Mouse (Mus musculus) forebrain, embryonic 11.5 days (tissue): ENCODE measurements around the gene Ksr2. TPM values are rescaled to one million over a fixed set of nuclear protein-coding genes. Genes with fewer than 3 reads are reported as not detected.

Source experiments
- ATAC-seq: fragments of 200-750 bp; cut with Nextera tagmentation; replicated peaks from 2 replicates; pipeline ENCODE4 v1.8.0; 2017; ENCODE audit warnings: moderate TSS enrichment; ENCODE audit not compliant: low FRiP score
- DNase-seq: peaks from one replicate; pipeline ENCODE4 v3.0.0-alpha.2; 2017; ENCODE audit warnings: low spot score
- H3K27ac ChIP-seq: fragments of 300-500 bp; sonication (generic); 2 replicates; pipeline ENCODE4 v1.5.1; 2014; ENCODE audit warnings: low read depth, low read length
- H3K27me3 ChIP-seq: fragments of 300-500 bp; sonication (generic); 2 replicates; pipeline ENCODE4 v1.6.1; 2014; ENCODE audit warnings: mild to moderate bottlenecking, low read length, mixed read lengths; ENCODE audit not compliant: control insufficient read depth, insufficient read depth
- H3K36me3 ChIP-seq: fragments of 300-500 bp; sonication (generic); 2 replicates; pipeline ENCODE4 v1.6.1; 2014; ENCODE audit warnings: mild to moderate bottlenecking, low read length, moderate library complexity, mixed read lengths; ENCODE audit not compliant: control insufficient read depth, insufficient read depth
- H3K4me1 ChIP-seq: fragments of 300-500 bp; sonication (generic); replicated peaks from 2 replicates; pipeline ENCODE4 v1.6.1; 2014; ENCODE audit warnings: low read length, mixed read lengths; ENCODE audit not compliant: control insufficient read depth, insufficient read depth
- H3K4me2 ChIP-seq: fragments of 300-500 bp; sonication (generic); 2 replicates; pipeline ENCODE4 v1.6.1; 2014; ENCODE audit warnings: low read depth, mild to moderate bottlenecking, low read length, moderate library complexity, mixed read lengths; ENCODE audit not compliant: severe bottlenecking
- H3K4me3 ChIP-seq: fragments of 300-500 bp; sonication (generic); 2 replicates; pipeline ENCODE4 v1.5.1; 2014; ENCODE audit warnings: low read depth, low read length
- H3K9ac ChIP-seq: fragments of 300-500 bp; sonication (generic); 2 replicates; pipeline ENCODE4 v1.6.1; 2014; ENCODE audit warnings: low read length
- H3K9me3 ChIP-seq: fragments of 300-500 bp; sonication (generic); 2 replicates; pipeline ENCODE4 v1.6.1; 2016; ENCODE audit warnings: low read length, mixed read lengths; ENCODE audit not compliant: control insufficient read depth
- WGBS: fragments of 180-500 bp; shearing (Covaris S2); extraction: QIAGEN DNeasy Blood & Tissue Kit; methylation state at CpG from one replicate; pipeline ENCODE4 v1.1.7; 2014; 5-methylcytosine and 5-hydroxymethylcytosine counted together
- polyA plus RNA-seq: library from polyadenylated mRNA; unstranded; fragments of >200 nt; fragmentation: Nextera tagmentation; extraction: Ambion mirVana; gene quantifications from 2 replicates; pipeline ENCODE4 v1.2.1, GENCODE M21; 2014

Ksr2 gene
- polyA plus RNA-seq, 1 experiment from 2014 or later = 1.2 TPM

GRCm38 (mm10) chr5:117447698-117448097 is 33.9 kb downstream of the Ksr2 start:
- ATAC-seq = no peak
- no peak overlapping the region for H3K27ac ChIP-seq
- no peak overlapping the region for H3K9ac ChIP-seq
- H3K27me3 ChIP-seq = no peaks in the 10 kb centered on the region
- no peaks in the 10 kb centered on the region for H3K4me1 ChIP-seq
- no peak for DNase-seq
- H3K4me3 ChIP-seq = no peak overlapping the region
- no peaks in the 10 kb centered on the region for H3K36me3 ChIP-seq
- 43% methylated on average over 6 of the region's 6 CpGs for WGBS
- no peak overlapping the region for H3K4me2 ChIP-seq
- no peaks in the 10 kb centered on the region for H3K9me3 ChIP-seq

- no peak overlapping the region for H3K9ac ChIP-seq
- H3K4me3 ChIP-seq = no peak overlapping the region
- 94% methylated on average over 2 of the region's 2 CpGs for WGBS
- DNase-seq (no peak), ATAC-seq (no peak)
- H3K4me2 ChIP-seq = no peak overlapping the region
- no peak overlapping the region for H3K27ac ChIP-seq
- H3K9me3 ChIP-seq = no peaks in the 10 kb centered on the region
- no peaks in the 10 kb centered on the region for H3K4me1 ChIP-seq
- no peaks in the 10 kb centered on the region for H3K36me3 ChIP-seq
- no peaks in the 10 kb centered on the region for H3K27me3 ChIP-seq
Measured at GRCm38 (mm10) chr5:117452013-117452412, 38.2 kb downstream of the Ksr2 start.

DNA sequence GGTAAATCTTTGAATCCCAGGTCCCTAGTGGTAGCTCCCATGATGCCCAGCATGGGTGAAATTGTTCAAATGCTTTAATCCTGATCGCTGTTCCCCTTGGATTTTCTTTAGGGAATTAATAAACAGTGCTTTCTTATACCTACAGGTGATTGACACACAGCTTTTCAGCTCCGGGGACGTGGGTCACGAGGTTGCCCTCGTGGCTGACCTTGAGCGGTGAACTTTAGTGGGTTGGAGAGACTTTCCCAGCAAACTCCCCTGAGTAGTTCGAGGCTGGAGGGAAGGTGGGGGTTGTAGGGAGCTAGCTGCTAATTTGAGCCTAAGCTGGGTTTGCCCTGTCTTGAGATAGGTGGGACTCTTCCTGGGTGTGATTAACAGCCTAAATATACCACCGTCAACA is 41.7 kb downstream of the Ksr2 start:
- no peaks in the 10 kb centered on the region for H3K9me3 ChIP-seq
- no peak overlapping the region for H3K4me2 ChIP-seq
- no peaks in the 10 kb centered on the region for H3K27me3 ChIP-seq
- no peak overlapping the region for H3K4me3 ChIP-seq
- H3K9ac ChIP-seq = no peak overlapping the region
- H3K4me1 ChIP-seq = no peaks in the 10 kb centered on the region
- whole genome bisulfite sequencing = 61% methylated on average over 8 of the region's 8 CpGs
- DNase-seq (no peak), ATAC-seq (no peak)
- H3K36me3 ChIP-seq = no peaks in the 10 kb centered on the region
- no peak overlapping the region for H3K27ac ChIP-seq

DNA sequence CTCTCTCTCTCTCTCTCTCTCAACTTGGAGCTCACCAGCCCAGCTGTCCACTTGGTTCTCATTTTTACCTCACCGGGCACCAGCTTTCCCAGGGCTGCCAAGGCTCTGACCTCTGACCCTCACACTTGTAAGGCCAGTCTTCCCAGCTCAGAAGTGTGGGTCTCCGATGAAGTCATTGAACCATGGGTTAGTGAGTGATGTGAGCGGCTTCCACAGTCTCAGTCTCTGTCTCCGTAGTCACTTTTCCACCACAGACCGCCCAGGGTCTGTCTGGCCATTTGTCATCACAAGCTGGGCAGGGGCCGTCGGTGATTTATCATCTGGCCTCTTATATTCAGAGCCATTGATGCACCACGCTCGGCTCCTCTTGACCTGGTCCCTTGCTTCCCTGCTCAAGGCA is 43.3 kb downstream of the Ksr2 start:
- H3K9me3 ChIP-seq = no peaks in the 10 kb centered on the region; the same call in 1 of the 2 replicates
- no peaks in the 10 kb centered on the region for H3K27me3 ChIP-seq
- no peak for ATAC-seq
- WGBS = 85% methylated on average over 9 of the region's 9 CpGs
- no peak overlapping the region for H3K9ac ChIP-seq
- no peak overlapping the region for H3K4me2 ChIP-seq
- no peaks in the 10 kb centered on the region for H3K4me1 ChIP-seq
- H3K27ac ChIP-seq = no peak overlapping the region
- no peak for DNase-seq
- no peaks in the 10 kb centered on the region for H3K36me3 ChIP-seq
- no peak overlapping the region for H3K4me3 ChIP-seq

GRCm38 (mm10) chr5:117457583-117457982 is 43.8 kb downstream of the Ksr2 start:
- no peak overlapping the region for H3K27ac ChIP-seq
- H3K9me3 ChIP-seq = no peaks in the 10 kb centered on the region; the same call in 1 of the 2 replicates
- ATAC-seq (no peak), DNase-seq (no peak)
- 81% methylated on average over 8 of the region's 8 CpGs for WGBS
- no peaks in the 10 kb centered on the region for H3K27me3 ChIP-seq
- H3K4me1 ChIP-seq = no peaks in the 10 kb centered on the region
- H3K36me3 ChIP-seq = no peaks in the 10 kb centered on the region
- H3K9ac ChIP-seq = no peak overlapping the region
- H3K4me3 ChIP-seq = no peak overlapping the region
- H3K4me2 ChIP-seq = no peak overlapping the region

GRCm38 (mm10) chr5:117458899-117459298 is 45.1 kb downstream of the Ksr2 start:
- no peaks in the 10 kb centered on the region for H3K4me1 ChIP-seq
- no peaks in the 10 kb centered on the region for H3K27me3 ChIP-seq
- no peak overlapping the region for H3K4me3 ChIP-seq
- WGBS = 87% methylated on average over 9 of the region's 9 CpGs
- no peak overlapping the region for H3K9ac ChIP-seq
- no peak overlapping the region for H3K4me2 ChIP-seq
- ATAC-seq = no peak
- no peak overlapping the region for H3K27ac ChIP-seq
- H3K9me3 ChIP-seq = no peaks in the 10 kb centered on the region; the same call in 1 of the 2 replicates
- DNase-seq = no peak
- H3K36me3 ChIP-seq = no peaks in the 10 kb centered on the region

DNA sequence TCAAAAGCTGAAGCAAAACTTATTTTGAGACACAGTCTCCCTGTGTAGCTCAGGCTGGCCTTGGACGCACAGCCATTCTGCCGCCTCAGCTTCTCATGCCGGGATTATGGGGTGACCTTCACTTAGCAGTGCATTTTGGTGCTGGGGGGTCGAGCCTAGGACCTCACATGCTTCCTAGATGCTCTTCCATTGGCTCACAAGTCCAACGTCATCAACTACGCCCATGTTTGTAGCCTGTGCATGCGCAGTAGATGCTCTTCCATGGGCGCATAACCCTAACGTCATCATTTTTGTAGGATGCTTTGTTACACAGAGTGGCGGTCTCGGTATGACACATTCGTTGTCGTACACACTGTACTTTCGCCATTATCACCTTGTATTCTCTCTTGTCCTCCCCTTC is 46.5 kb downstream of the Ksr2 start:
- Histone ChIP-seq H3K4me3 (no peak overlapping the region), H3K9me3 (no peaks in the 10 kb centered on the region; the same call in 1 of the 2 replicates), H3K27me3 (no peaks in the 10 kb centered on the region), H3K4me1 (no peaks in the 10 kb centered on the region), H3K36me3 (no peaks in the 10 kb centered on the region), H3K27ac (no peak overlapping the region), H3K4me2 (no peak overlapping the region), H3K9ac (no peak overlapping the region)
- ATAC-seq = no peak
- DNase-seq = no peak
- WGBS = 92% methylated on average over 14 of the region's 14 CpGs

DNA sequence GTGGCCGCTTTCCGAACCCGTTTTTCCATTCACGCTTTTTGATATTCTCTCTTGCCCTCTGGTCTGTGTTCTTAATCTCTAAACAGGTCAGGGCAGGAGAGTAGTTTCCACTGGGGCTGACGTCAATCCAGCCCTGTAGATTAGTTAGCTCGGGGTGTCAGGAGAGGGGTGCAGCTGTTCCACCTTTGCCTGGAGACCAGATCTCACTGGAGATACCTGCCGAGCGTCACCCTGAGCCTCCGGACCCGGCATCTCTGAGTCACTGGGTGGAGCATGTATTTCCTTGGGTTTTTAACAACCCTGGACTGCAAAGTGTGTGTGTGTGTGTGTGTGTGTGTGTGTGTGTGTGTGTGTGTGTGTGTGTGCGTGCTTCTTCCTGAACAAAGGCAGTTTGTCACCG is 53.3 kb downstream of the Ksr2 start:
- Histone ChIP-seq H3K4me3 (no peak overlapping the region), H3K27ac (no peak overlapping the region), H3K4me1 (no peaks in the 10 kb centered on the region), H3K27me3 (no peaks in the 10 kb centered on the region), H3K9me3 (no peaks in the 10 kb centered on the region), H3K36me3 (no peaks in the 10 kb centered on the region), H3K9ac (no peak overlapping the region), H3K4me2 (no peak overlapping the region)
- 90% methylated on average over 12 of the region's 12 CpGs for WGBS
- ATAC-seq = no peak
- DNase-seq = no peak

DNA sequence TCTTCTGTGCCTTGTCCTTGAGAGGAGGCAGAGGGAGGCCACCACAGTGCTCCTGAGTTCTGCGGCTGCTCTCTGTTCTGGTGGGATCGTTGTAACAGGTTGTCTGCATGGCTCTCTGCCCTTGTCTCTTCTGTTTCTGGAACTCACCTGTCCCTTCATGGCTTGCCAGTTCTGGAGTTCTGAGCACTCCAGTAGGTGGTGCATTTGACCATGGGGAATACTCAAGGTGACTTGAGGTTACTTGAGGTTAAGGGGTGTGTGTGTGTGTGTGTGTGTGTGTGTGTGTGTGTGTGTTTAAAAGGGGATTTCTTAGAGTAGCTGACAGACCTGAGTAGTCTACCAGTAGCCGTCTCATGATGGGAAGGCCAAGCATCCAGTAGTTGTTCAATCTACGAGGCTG is 55.2 kb downstream of the Ksr2 start:
- ATAC-seq (no peak), DNase-seq (no peak)
- Histone ChIP-seq H3K9ac (no peak overlapping the region), H3K9me3 (no peaks in the 10 kb centered on the region), H3K36me3 (no peaks in the 10 kb centered on the region), H3K4me1 (no peaks in the 10 kb centered on the region), H3K4me2 (no peak overlapping the region), H3K27ac (no peak overlapping the region), H3K4me3 (no peak overlapping the region), H3K27me3 (no peaks in the 10 kb centered on the region)
- WGBS = 88% methylated on average over 4 of the region's 4 CpGs
